Mouse (Mus musculus): ENCODE results near the gene Plekhh2. TPM values are rescaled to one million over a fixed set of nuclear protein-coding genes. Genes with fewer than 3 reads are reported as not detected.
A peak's percentile ranks its signal among the peaks of the same experiment; 100 is the strongest.

The Plekhh2 gene
- polyA plus RNA-seq, 1 experiment from 2014 or later: 9.5 TPM

DNA sequence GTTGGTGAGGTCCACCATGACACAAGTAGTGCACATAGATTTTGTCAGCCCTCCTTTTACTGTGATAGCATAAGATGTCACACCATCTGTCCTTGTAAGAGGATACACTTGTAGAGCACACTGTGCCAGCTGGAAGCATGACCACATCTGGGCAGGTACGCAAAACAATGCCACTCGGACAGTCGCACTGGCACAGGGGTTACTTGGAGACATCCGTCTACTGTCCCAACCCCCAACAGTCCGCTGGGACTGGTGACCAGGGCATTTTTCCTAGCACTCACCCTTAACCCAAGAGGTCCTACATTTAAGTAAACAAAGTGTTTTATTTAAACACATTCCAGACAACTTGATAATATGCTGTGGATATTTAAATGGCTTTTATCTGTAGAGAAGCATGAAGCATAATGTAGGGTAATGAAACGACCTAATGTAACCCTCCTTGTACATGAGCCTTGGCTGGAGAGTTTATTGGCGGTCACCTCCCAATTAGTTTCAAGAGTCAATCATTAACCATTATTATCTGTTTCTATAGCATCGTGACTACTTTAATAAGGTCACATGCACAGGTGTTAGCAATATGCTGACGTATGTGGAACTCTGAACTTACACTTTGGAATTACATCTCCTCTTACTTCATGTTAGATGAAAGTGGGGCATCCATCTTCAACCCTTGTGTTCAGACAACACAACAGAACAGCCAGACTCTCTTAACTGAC, 138.8 kb downstream of the Plekhh2 start:
- Histone ChIP-seq H3K9ac (no peak overlapping the region), H3K4me2 (no peak overlapping the region), H3K4me3 (no peak overlapping the region), H3K9me3 (no peaks in the 10 kb centered on the region), H3K27me3 (no peaks in the 10 kb centered on the region), H3K4me1 (peaks cover 3% of the 10 kb centered on the region), H3K27ac (no peak overlapping the region), H3K36me3 (peaks cover 8% of the 10 kb centered on the region; the same call in 1 of the 2 replicates)
- ATAC-seq (ENCODE audit: insufficient number of reproducible peaks, low FRiP score, low TSS enrichment, low read depth): no peak
- whole genome bisulfite sequencing: 83% methylated on average over 9 of the region's 9 CpGs

GRCm38 (mm10) chr17:84653544-84653943, 141.8 kb downstream of the Plekhh2 start:
- Histone ChIP-seq H3K4me1 (peaks cover 5% of the 10 kb centered on the region; the same call in 1 of the 2 replicates), H3K27me3 (no peaks in the 10 kb centered on the region), H3K4me3 (no peak overlapping the region), H3K27ac (no peak overlapping the region), H3K9me3 (no peaks in the 10 kb centered on the region), H3K36me3 (peaks cover 8% of the 10 kb centered on the region; the same call in 1 of the 2 replicates), H3K4me2 (no peak overlapping the region), H3K9ac (no peak overlapping the region)
- 87% methylated on average over 9 of the region's 9 CpGs for WGBS
- ATAC-seq (ENCODE audit: insufficient number of reproducible peaks, low FRiP score, low TSS enrichment, low read depth): no peak

- H3K27me3 ChIP-seq: no peaks in the 10 kb centered on the region
- H3K4me3 ChIP-seq: no peak overlapping the region
- ATAC-seq (ENCODE audit: insufficient number of reproducible peaks, low FRiP score, low TSS enrichment, low read depth): no peak
- H3K4me1 ChIP-seq: peaks cover 5% of the 10 kb centered on the region; the same call in 1 of the 2 replicates
- H3K27ac ChIP-seq: no peak overlapping the region
- 78% methylated on average over 5 of the region's 5 CpGs for WGBS
- no peak overlapping the region for H3K9ac ChIP-seq
- peaks cover 8% of the 10 kb centered on the region; the same call in 1 of the 2 replicates for H3K36me3 ChIP-seq
- no peak overlapping the region for H3K4me2 ChIP-seq
- H3K9me3 ChIP-seq: no peaks in the 10 kb centered on the region
Observed at GRCm38 (mm10) chr17:84656205-84656604, 144.5 kb downstream of the Plekhh2 start.

DNA sequence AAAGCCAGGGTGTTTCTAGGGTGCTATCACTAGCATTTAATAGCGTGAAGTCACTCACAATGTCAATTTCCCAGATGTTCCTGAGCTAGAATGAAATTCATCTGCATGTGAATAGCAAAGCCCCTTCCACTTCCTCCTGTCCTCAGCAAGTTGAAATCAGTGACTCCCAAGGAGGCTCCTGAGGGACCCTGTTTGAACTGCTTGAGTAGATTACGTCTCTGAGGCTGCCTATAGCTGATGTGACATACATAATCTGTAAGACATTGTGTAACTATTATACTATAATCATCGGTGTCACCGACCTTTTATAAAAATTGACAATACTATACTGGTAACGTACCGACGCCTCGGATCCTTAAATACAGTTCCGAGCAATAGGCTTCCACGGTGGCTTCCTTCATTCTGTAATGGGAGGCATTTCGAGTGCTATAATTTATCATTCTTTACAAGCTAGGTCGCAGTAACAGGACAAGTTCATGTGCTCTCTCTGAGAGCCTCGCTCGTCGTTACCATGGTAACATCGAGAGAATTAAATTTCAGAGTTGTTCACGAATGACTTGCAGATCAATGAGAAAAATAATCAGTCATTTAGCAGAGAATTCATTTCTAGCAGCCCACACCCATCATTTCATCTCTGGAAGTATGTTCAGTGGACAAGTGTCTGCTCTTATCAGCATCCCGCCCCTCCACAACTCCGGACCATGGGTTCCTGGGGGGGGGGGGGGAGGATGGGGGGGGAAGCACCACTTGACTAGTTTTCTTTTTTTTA, 145.1 kb downstream of the Plekhh2 start:
- H3K27me3 ChIP-seq: no peaks in the 10 kb centered on the region
- no peak overlapping the region for H3K4me2 ChIP-seq
- peaks cover 5% of the 10 kb centered on the region; the same call in 1 of the 2 replicates for H3K4me1 ChIP-seq
- ATAC-seq (ENCODE audit: insufficient number of reproducible peaks, low FRiP score, low TSS enrichment, low read depth): no peak
- peaks cover 8% of the 10 kb centered on the region; the same call in 1 of the 2 replicates for H3K36me3 ChIP-seq
- H3K9ac ChIP-seq: no peak overlapping the region
- no peak overlapping the region for H3K27ac ChIP-seq
- no peak overlapping the region for H3K4me3 ChIP-seq
- H3K9me3 ChIP-seq: no peaks in the 10 kb centered on the region
- WGBS: 75% methylated on average over 19 of the region's 19 CpGs

- Histone ChIP-seq H3K4me3 (no peak overlapping the region), H3K27ac (0 out of 2 replicates have a peak overlapping the region, but pooled peaks have one; percentile 12), H3K4me2 (no peak overlapping the region), H3K27me3 (no peaks in the 10 kb centered on the region), H3K4me1 (peaks cover 5% of the 10 kb centered on the region; the same call in 1 of the 2 replicates), H3K9me3 (no peaks in the 10 kb centered on the region), H3K9ac (no peak overlapping the region), H3K36me3 (peaks cover 8% of the 10 kb centered on the region; the same call in 1 of the 2 replicates)
- no peak for ATAC-seq (ENCODE audit: insufficient number of reproducible peaks, low FRiP score, low TSS enrichment, low read depth)
- WGBS: 51% methylated on average over 3 of the region's 3 CpGs
Observed at GRCm38 (mm10) chr17:84657422-84657732, 145.7 kb downstream of the Plekhh2 start.

- Histone ChIP-seq H3K9me3 (no peaks in the 10 kb centered on the region), H3K9ac (no peak overlapping the region), H3K4me2 (no peak overlapping the region), H3K27ac (0 out of 2 replicates have a peak overlapping the region, but pooled peaks have one; percentile 12), H3K27me3 (no peaks in the 10 kb centered on the region), H3K4me1 (peaks cover 5% of the 10 kb centered on the region; the same call in 1 of the 2 replicates), H3K36me3 (peaks cover 8% of the 10 kb centered on the region; the same call in 1 of the 2 replicates), H3K4me3 (no peak overlapping the region)
- WGBS: 54% methylated on average over 7 of the region's 7 CpGs
- ATAC-seq (ENCODE audit: insufficient number of reproducible peaks, low FRiP score, low TSS enrichment, low read depth): no peak
Observed at GRCm38 (mm10) chr17:84657782-84658181, 146.1 kb downstream of the Plekhh2 start.

DNA sequence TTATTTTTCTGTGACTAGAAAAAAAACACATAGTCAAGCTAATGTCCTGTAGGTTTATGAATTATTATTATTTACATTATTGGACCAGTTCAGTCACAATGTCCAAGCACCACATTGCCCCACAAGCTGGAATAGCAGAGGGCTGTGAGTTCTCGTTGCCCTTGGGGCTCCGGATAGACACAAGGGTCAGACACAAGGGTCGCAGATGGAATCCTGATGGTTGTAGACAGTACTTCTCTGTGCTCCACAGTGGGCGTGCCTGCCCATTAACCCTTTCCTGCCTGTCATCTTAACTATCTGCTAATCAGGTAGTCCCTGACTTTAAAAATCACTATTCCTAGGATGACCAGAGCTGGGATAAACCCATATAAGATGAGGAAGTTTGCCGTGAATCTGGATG, 146.5 kb downstream of the Plekhh2 start:
- WGBS: 39% methylated on average over 5 of the region's 5 CpGs
- Histone ChIP-seq H3K9ac (no peak overlapping the region), H3K4me2 (no peak overlapping the region), H3K4me1 (peaks cover 5% of the 10 kb centered on the region; the same call in 1 of the 2 replicates), H3K27me3 (no peaks in the 10 kb centered on the region), H3K27ac (no peak overlapping the region), H3K4me3 (no peak overlapping the region), H3K36me3 (peaks cover 4% of the 10 kb centered on the region; the same call in 1 of the 2 replicates), H3K9me3 (no peaks in the 10 kb centered on the region)
- no peak for ATAC-seq (ENCODE audit: insufficient number of reproducible peaks, low FRiP score, low TSS enrichment, low read depth)

- ATAC-seq (ENCODE audit: insufficient number of reproducible peaks, low FRiP score, low TSS enrichment, low read depth): no peak
- H3K4me1 ChIP-seq: peaks cover 7% of the 10 kb centered on the region; the same call in 1 of the 2 replicates
- WGBS: 82% methylated on average over 8 of the region's 8 CpGs
- H3K27ac ChIP-seq: no peak overlapping the region
- no peaks in the 10 kb centered on the region for H3K9me3 ChIP-seq
- H3K27me3 ChIP-seq: no peaks in the 10 kb centered on the region
- no peak overlapping the region for H3K9ac ChIP-seq
- H3K4me3 ChIP-seq: no peak overlapping the region
- H3K36me3 ChIP-seq: no peaks in the 10 kb centered on the region
- H3K4me2 ChIP-seq: no peak overlapping the region
Observed at GRCm38 (mm10) chr17:84658951-84659350, 147.3 kb downstream of the Plekhh2 start.

GRCm38 (mm10) chr17:84665053-84665452, 153.4 kb downstream of the Plekhh2 start:
- Histone ChIP-seq H3K4me2 (no peak overlapping the region), H3K9ac (no peak overlapping the region), H3K4me3 (no peak overlapping the region), H3K27me3 (no peaks in the 10 kb centered on the region), H3K9me3 (no peaks in the 10 kb centered on the region), H3K4me1 (peaks cover 13% of the 10 kb centered on the region; the same call in 1 of the 2 replicates), H3K36me3 (no peaks in the 10 kb centered on the region), H3K27ac (no peak overlapping the region)
- no peak for ATAC-seq (ENCODE audit: insufficient number of reproducible peaks, low FRiP score, low TSS enrichment, low read depth)
- 38% methylated on average over 10 of the region's 10 CpGs for WGBS

GRCm38 (mm10) chr17:84665691-84666090, 154.0 kb downstream of the Plekhh2 start:
- Histone ChIP-seq H3K4me3 (no peak overlapping the region), H3K4me1 (peaks cover 13% of the 10 kb centered on the region; the same call in 1 of the 2 replicates), H3K36me3 (no peaks in the 10 kb centered on the region), H3K9me3 (no peaks in the 10 kb centered on the region), H3K27ac (no peak overlapping the region), H3K9ac (no peak overlapping the region), H3K4me2 (no peak overlapping the region), H3K27me3 (no peaks in the 10 kb centered on the region)
- 26% methylated on average over 9 of the region's 9 CpGs for WGBS
- no peak for ATAC-seq (ENCODE audit: insufficient number of reproducible peaks, low FRiP score, low TSS enrichment, low read depth)

DNA sequence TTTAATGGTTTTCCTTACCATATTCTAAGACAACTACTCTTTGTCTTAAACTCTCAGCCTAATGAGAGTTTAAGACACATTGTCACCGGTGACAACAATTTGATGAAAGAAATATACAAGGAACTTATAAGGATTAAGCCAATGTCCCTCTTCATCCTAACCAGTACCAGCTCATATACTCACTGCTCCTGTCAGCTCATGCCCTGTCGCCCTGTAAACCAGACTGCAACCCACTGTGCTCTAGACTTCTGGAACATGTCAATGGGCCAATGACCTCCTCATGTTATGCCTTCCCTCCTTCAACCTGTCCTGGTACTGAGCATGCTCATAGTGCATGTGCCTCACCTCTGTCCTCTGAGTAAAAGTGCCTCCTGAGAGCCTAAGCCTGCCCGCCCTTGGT, 156.2 kb downstream of the Plekhh2 start:
- ATAC-seq (ENCODE audit: insufficient number of reproducible peaks, low FRiP score, low TSS enrichment, low read depth): no peak
- peaks cover 13% of the 10 kb centered on the region; the same call in 1 of the 2 replicates for H3K4me1 ChIP-seq
- H3K9me3 ChIP-seq: no peaks in the 10 kb centered on the region
- no peak overlapping the region for H3K4me2 ChIP-seq
- H3K9ac ChIP-seq: no peak overlapping the region
- no peak overlapping the region for H3K4me3 ChIP-seq
- no peaks in the 10 kb centered on the region for H3K27me3 ChIP-seq
- 86% methylated on average over 3 of the region's 3 CpGs for WGBS
- no peaks in the 10 kb centered on the region for H3K36me3 ChIP-seq
- H3K27ac ChIP-seq: no peak overlapping the region
